Mouse (Mus musculus) retina, adult 2 months (tissue): Measurements from ENCODE around the gene Aatf.
"Not testable (repeated sequence)": the region's sequence is repeated elsewhere in the genome, so short reads cannot be mapped to it uniquely, and the experiment has no call there.

Source experiments
- DNase-seq: peaks from one replicate; pipeline ENCODE4 v3.0.0-alpha.2; 2012; ENCODE audit warnings: low read depth, low spot score

Aatf gene

GRCm38 (mm10) chr11:84442554-84443331 is 70.6 kb downstream of the Aatf start:
- DNase-seq, result no peak

- no peak for DNase-seq
These were observed 72.9 kb downstream of the Aatf start for GRCm38 (mm10) chr11:84440402-84440801.

DNA sequence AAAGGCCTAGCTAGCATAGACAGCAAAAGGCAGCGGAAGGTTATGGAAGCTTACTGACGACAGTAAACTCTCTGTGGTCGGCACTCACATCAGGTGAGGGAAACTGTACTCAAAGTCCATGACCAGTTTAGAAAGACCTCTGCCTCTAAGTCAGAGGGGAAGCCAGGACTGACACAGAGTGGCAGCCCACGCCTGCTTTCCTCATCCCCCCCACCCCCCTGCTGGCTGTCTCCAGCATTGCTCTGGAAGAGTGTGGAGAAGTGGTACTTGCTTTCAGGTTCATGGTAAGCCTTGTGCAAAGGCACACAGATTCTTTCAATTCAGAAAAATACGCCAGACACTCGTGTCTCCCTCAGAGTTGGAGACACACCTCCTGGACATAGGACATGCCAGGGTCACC is 78.4 kb downstream of the Aatf start:
- DNase-seq, result no peak

DNA sequence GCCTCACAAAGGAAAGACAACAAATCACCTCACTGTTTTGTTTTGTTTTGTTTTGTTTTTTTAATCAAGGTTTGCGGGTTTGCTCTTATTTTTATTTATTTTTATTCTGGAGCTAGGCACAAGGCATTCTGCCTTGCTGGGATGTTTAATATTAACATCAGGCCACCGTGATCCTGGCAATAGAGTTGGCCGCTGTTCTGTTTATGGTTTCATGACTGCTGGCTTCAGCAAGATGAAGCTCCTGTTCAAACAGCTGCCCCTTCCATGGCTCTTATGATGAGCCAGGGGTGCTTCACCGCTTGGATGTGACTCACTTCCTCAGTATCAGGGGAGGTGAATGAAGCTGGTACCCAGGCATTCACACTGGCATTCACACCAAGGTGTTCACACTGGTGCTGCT is 83.0 kb downstream of the Aatf start:
- DNase-seq, result no peak

DNA sequence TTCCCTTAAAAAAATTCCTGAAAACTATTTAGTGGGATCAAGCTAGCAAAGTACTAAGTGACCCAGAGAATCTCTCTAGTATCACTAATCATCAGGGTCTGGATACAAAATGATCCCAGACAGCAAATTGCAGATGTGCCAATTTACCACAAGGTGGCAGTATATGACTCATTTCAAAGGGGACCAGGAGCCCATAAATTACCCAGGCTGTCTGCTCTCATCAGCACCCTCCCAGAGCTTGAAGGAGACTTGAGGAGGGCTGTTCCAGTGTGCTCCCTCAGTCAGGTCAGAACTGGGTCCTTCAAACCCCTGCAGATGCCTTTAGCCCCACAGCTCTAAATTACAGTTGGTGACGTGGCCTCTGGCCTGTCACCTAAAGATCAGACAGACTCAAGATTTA is 83.7 kb downstream of the Aatf start:
- peak; percentile 41 for DNase-seq

GRCm38 (mm10) chr11:84426633-84426998 is 86.7 kb downstream of the Aatf start:
- DNase-seq, result no peak

- no peak for DNase-seq
These were observed 87.3 kb downstream of the Aatf start for GRCm38 (mm10) chr11:84425736-84426632.

DNA sequence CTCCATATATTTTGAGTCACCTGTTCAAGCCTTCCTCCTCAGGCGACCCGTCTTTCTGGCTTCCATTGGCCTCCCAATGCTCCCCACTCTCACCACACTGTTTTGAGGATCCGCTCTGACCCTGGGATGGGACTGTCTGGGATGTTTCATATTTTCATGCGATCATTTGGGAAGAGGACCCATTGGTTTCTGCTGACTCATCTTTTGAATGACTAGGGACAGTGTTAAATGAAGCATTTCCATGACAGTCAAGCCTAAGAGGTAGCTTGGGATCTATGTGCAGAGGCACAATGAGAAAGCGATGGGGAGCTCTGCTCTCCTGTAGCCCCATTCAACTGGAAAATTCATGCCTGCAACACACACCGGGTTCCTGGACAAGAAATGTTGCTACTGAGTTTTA is 92.5 kb downstream of the Aatf start:
- no peak for DNase-seq

- DNase-seq, result no peak
These were observed 100.2 kb downstream of the Aatf start for GRCm38 (mm10) chr11:84413111-84413510.

GRCm38 (mm10) chr11:84412201-84412934 is 101.0 kb downstream of the Aatf start:
- no peak for DNase-seq

- DNase-seq, result no peak
These were observed 101.7 kb downstream of the Aatf start for GRCm38 (mm10) chr11:84411642-84412018.

- no peak for DNase-seq
These were observed 102.3 kb downstream of the Aatf start for GRCm38 (mm10) chr11:84410879-84411641.

DNA sequence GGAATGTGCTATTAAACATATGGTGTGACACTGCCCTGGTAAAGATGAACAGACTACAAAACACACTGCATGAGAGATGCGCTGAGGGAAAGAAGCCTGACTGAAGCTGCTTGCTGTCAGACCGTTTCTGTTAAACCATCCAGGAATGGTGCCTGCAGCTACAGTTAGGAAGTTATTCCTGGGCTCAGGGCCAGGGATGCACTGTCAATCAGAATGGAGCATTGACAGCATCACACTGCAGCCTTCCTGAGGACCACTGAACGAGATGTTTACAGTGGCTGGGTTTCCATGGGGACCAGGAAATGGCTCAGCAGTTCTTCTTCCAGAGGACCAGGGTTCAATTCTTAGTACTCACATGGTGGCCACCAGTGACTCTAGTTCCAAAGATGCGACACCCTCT is 102.9 kb downstream of the Aatf start:
- DNase-seq, result no peak

GRCm38 (mm10) chr11:84406733-84407132 is 106.6 kb downstream of the Aatf start:
- DNase-seq, result no peak

GRCm38 (mm10) chr11:84395010-84395409 is 118.3 kb downstream of the Aatf start:
- no peak for DNase-seq

GRCm38 (mm10) chr11:84393571-84393970 is 119.8 kb downstream of the Aatf start:
- no peak for DNase-seq

DNA sequence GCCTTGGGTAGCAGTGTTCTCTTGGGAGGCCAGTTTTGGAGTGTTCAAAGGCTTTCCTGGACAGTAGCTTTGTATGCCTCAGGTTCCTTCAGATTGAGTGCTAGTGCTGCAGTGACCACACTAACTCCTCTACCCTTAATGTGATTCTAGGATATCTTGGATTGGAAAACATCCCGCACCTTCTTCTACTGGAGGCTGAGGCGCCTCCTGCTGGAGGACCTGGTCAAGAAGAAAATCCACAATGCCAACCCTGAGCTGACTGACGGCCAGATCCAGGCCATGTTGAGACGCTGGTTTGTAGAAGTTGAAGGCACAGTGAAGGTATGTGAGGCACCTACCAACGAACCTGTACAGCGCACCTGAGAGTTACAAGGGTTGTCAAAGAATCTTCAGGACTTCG is 121.3 kb downstream of the Aatf start:
- not testable (repeated sequence) for DNase-seq

DNA sequence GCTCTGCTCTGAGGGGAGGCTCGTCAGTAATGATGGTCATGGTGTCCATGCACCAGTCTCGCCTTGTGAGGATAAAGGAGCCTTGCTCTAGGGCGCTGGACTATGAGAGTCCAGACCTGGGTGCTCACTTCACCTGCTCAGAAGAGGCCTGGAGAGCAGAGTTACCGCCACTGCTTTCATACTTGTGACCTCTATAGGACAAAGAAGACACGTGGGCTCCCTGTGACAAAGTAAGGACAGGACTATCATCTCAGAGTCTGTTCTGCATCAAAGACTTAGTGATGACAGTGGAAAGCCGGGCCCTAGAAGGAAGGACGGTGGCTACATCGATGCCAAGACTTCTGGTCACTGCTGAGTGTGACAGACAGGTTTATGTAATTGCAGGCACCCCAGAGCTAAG is 122.2 kb downstream of the Aatf start:
- no peak for DNase-seq

- DNase-seq, result no peak
These were observed 124.0 kb downstream of the Aatf start for GRCm38 (mm10) chr11:84389332-84389731.

DNA sequence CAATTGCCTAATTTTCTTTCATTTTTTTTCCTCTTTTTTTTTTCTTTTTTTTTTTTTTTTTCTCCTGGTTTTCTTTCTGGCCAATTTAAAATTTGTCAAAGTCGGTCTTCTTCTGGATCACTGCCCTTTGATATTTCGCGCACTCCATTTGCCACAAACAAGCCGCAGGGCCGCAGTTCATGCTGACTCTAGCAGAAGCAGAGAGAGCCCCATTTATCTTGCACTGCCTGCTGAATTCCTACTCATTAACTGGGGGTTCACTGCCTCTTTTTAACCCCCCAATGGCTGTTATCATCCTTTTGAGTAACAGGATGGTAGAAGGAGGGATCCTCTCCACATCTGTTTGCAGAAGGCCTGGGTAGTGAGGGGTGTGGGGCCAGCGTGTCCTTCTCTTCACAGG is 129.4 kb downstream of the Aatf start:
- no peak for DNase-seq

DNA sequence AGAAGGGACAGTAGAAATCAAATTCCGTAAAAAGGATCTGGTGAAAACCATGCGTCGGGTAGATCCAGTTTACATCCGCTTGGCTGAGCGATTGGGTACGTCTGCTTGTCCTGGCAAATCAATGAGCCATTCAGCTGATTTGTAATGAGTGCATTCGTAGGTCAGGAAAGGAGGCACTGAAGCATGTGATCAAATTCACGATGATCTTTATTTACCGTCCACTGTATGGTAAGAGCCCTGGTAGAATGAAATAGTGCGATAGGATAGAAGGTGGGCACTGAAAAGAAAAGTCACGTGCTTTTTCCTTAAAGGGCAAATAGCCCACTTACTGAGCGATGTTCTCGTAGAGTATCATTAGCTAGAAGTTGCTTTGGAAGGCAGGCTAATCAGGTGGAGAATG is 130.9 kb downstream of the Aatf start:
- no peak for DNase-seq
